Mouse (Mus musculus) embryonic facial prominence, embryonic 10.5 days (tissue): ENCODE measurements at regions not wholly inside any gene's neighbourhood (a gene's known extent, or its start where the extent isn't known, plus 50 kb on each side); places are given as distances from the start of the nearest gene placed in this dataset.

Experiments
- DNase-seq: peaks from one replicate; pipeline ENCODE4 v3.0.0-alpha.2; 2017; ENCODE audit warnings: low spot score
- H3K27ac ChIP-seq: fragments of 300-500 bp; sonication (generic); replicated peaks from 2 replicates; pipeline ENCODE4 v1.5.1; 2016; ENCODE audit warnings: mild to moderate bottlenecking
- H3K27me3 ChIP-seq: fragments of 300-500 bp; sonication (generic); replicated peaks from 2 replicates; pipeline ENCODE4 v1.6.1; 2016; ENCODE audit warnings: low read depth, mild to moderate bottlenecking; ENCODE audit not compliant: poor library complexity, severe bottlenecking
- H3K36me3 ChIP-seq: fragments of 300-500 bp; sonication (generic); replicated peaks from 2 replicates; pipeline ENCODE4 v1.6.1; 2016; ENCODE audit warnings: mild to moderate bottlenecking, moderate library complexity
- H3K4me1 ChIP-seq: fragments of 300-500 bp; sonication (generic); 2 replicates; pipeline ENCODE4 v1.6.1; 2016
- H3K4me3 ChIP-seq: fragments of 300-500 bp; sonication (generic); 2 replicates; pipeline ENCODE4 v1.5.1; 2016; ENCODE audit warnings: mild to moderate bottlenecking, moderate library complexity
- H3K9me3 ChIP-seq: fragments of 300-500 bp; sonication (generic); 2 replicates; pipeline ENCODE4 v1.6.1; 2016; ENCODE audit warnings: mild to moderate bottlenecking
- WGBS: fragments of 180-500 bp; shearing (Covaris S2); methylation state at CpG from one replicate; pipeline ENCODE4 v1.1.7; 2016; 5-methylcytosine and 5-hydroxymethylcytosine counted together

DNA sequence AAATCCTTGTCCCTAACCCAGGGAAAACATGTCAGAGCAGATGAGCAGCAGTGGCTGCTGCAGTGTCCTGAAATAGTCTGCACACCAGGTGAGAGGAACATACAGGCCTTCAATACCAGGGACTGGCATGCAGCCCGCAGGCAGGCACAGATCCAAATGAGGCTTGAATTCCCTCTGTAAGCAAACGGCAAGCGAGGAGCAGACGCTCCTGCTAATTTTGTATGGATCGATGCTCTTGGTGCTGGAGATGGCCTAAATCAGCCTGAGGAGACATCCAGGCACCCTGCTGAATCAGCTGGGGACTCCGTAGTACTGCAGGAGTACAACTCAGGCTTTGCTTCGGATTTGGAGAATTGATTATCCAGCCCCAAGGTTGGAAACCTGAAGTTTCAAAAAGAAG lies 1273.2 kb downstream of the Gsdmc2 start:
- Histone ChIP-seq H3K4me3 (no peak overlapping the region), H3K27ac (no peak overlapping the region), H3K4me1 (no peaks in the 10 kb centered on the region), H3K9me3 (no peaks in the 10 kb centered on the region), H3K36me3 (no peaks in the 10 kb centered on the region), H3K27me3 (no peaks in the 10 kb centered on the region)
- 76% methylated on average over 7 of the region's 7 CpGs for WGBS
- DNase-seq: no peak

GRCm38 (mm10) chr15:62568788-62569713 lies 1275.9 kb downstream of the Gsdmc2 start:
- 76% methylated on average over 7 of the region's 7 CpGs for WGBS

GRCm38 (mm10) chr15:62567431-62567830 lies 1277.5 kb downstream of the Gsdmc2 start:
- H3K36me3 ChIP-seq: no peaks in the 10 kb centered on the region
- peaks cover 5% of the 10 kb centered on the region for H3K4me1 ChIP-seq
- H3K27ac ChIP-seq: no peak overlapping the region
- WGBS: 68% methylated on average over 4 of the region's 4 CpGs
- DNase-seq: no peak
- no peaks in the 10 kb centered on the region for H3K27me3 ChIP-seq
- H3K4me3 ChIP-seq: no peak overlapping the region
- no peaks in the 10 kb centered on the region for H3K9me3 ChIP-seq

More at GRCm38 (mm10) chr15:62568788-62569713, 1275.9 kb downstream of the Gsdmc2 start:
- Histone ChIP-seq H3K27ac (no peak overlapping the region), H3K4me3 (no peak overlapping the region), H3K9me3 (no peaks in the 10 kb centered on the region), H3K4me1 (peaks cover 5% of the 10 kb centered on the region), H3K27me3 (no peaks in the 10 kb centered on the region), H3K36me3 (no peaks in the 10 kb centered on the region)
- no peak for DNase-seq

- Histone ChIP-seq H3K4me1 (peaks cover 5% of the 10 kb centered on the region), H3K27me3 (no peaks in the 10 kb centered on the region), H3K27ac (no peak overlapping the region), H3K9me3 (no peaks in the 10 kb centered on the region), H3K36me3 (no peaks in the 10 kb centered on the region), H3K4me3 (no peak overlapping the region)
- 10% methylated on average over 7 of the region's 7 CpGs for WGBS
- peak; percentile 12 for DNase-seq
These were observed 1278.9 kb downstream of the Gsdmc2 start for GRCm38 (mm10) chr15:62566106-62566511.

- Histone ChIP-seq H3K27me3 (no peaks in the 10 kb centered on the region), H3K9me3 (no peaks in the 10 kb centered on the region), H3K4me1 (no peaks in the 10 kb centered on the region), H3K4me3 (no peak overlapping the region), H3K36me3 (no peaks in the 10 kb centered on the region), H3K27ac (no peak overlapping the region)
- no peak for DNase-seq
- WGBS: 90% methylated on average over 2 of the region's 2 CpGs
These were observed 1311.7 kb downstream of the Gsdmc2 start for GRCm38 (mm10) chr15:62533233-62533632.

GRCm38 (mm10) chr15:62528975-62529374 lies 1316.0 kb downstream of the Gsdmc2 start:
- 80% methylated on average over 3 of the region's 3 CpGs for WGBS
- H3K27me3 ChIP-seq: no peaks in the 10 kb centered on the region

GRCm38 (mm10) chr15:62524628-62525027 lies 1320.3 kb downstream of the Gsdmc2 start:
- WGBS: 67% methylated on average over 2 of the region's 2 CpGs
- H3K4me3 ChIP-seq: no peak overlapping the region
- H3K27me3 ChIP-seq: no peaks in the 10 kb centered on the region
- no peaks in the 10 kb centered on the region for H3K9me3 ChIP-seq
- no peak overlapping the region for H3K27ac ChIP-seq
- no peaks in the 10 kb centered on the region for H3K36me3 ChIP-seq
- DNase-seq: no peak
- H3K4me1 ChIP-seq: no peaks in the 10 kb centered on the region

More at GRCm38 (mm10) chr15:62528975-62529374, 1316.0 kb downstream of the Gsdmc2 start:
- H3K4me3 ChIP-seq: no peak overlapping the region
- no peaks in the 10 kb centered on the region for H3K4me1 ChIP-seq
- H3K27ac ChIP-seq: no peak overlapping the region
- H3K36me3 ChIP-seq: no peaks in the 10 kb centered on the region
- no peaks in the 10 kb centered on the region for H3K9me3 ChIP-seq
- no peak for DNase-seq

- WGBS: 73% methylated on average over 2 of the region's 2 CpGs
These were observed 1320.8 kb downstream of the Gsdmc2 start for GRCm38 (mm10) chr15:62524135-62524534.

GRCm38 (mm10) chr15:62513462-62513861 lies 1331.5 kb downstream of the Gsdmc2 start:
- Histone ChIP-seq H3K4me1 (no peaks in the 10 kb centered on the region), H3K4me3 (no peak overlapping the region), H3K36me3 (no peaks in the 10 kb centered on the region), H3K27me3 (no peaks in the 10 kb centered on the region), H3K9me3 (no peaks in the 10 kb centered on the region), H3K27ac (no peak overlapping the region)
- DNase-seq: no peak
- 83% methylated on average over 1 of the region's 1 CpGs for WGBS

More at GRCm38 (mm10) chr15:62524135-62524534, 1320.8 kb downstream of the Gsdmc2 start:
- Histone ChIP-seq H3K27ac (no peak overlapping the region), H3K36me3 (no peaks in the 10 kb centered on the region), H3K4me3 (no peak overlapping the region), H3K4me1 (no peaks in the 10 kb centered on the region), H3K9me3 (no peaks in the 10 kb centered on the region), H3K27me3 (no peaks in the 10 kb centered on the region)
- DNase-seq: no peak

DNA sequence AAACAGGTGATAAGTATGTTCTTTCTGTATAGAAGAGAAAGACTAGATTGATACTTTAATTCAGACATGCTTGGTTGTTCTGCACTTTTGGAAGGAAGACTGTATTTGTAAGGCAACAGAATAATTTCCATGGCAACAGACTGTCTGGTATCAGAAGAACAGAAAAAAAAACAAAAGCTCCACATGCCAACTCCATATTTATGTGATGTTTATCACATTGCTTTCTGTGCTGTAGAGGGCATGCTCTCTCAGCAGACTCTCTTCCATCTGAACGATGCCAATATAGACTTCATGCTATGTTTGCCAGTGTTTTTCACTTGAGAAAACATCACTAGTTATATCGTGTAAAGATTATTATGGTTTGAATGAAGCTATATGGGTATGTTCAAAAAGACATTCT lies 1333.5 kb downstream of the Gsdmc2 start:
- Histone ChIP-seq H3K27ac (no peak overlapping the region), H3K9me3 (no peaks in the 10 kb centered on the region), H3K4me3 (no peak overlapping the region), H3K27me3 (no peaks in the 10 kb centered on the region), H3K4me1 (no peaks in the 10 kb centered on the region), H3K36me3 (no peaks in the 10 kb centered on the region)
- DNase-seq: no peak
- 91% methylated on average over 2 of the region's 2 CpGs for WGBS

DNA sequence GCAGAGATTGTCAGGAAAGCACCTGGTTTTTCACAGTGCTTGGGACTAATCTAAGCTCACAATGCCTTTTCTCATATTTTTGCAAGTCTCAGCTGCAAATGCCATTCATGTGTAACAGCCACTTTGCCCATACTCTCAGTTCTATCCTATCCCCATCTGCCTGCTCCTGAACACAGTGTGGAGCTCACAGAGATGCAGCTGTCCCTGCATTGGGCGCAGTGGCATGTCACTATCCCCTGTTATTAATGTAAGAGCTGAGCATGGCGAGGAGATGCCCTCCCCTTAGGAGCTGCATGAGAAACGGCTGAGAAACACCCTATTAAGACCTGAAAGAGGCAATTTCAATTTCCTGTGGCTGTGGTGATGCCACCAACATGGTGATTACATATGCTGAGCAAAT lies 1341.1 kb downstream of the Gsdmc2 start:
- no peak overlapping the region for H3K27ac ChIP-seq

GRCm38 (mm10) chr15:62500966-62501365 lies 1344.0 kb downstream of the Gsdmc2 start:
- WGBS: 79% methylated on average over 4 of the region's 4 CpGs

More for the DNA sequence above, 1341.1 kb downstream of the Gsdmc2 start:
- 80% methylated on average over 3 of the region's 3 CpGs for WGBS
- no peak for DNase-seq
- no peaks in the 10 kb centered on the region for H3K36me3 ChIP-seq
- no peaks in the 10 kb centered on the region for H3K27me3 ChIP-seq
- H3K4me3 ChIP-seq: no peak overlapping the region
- H3K9me3 ChIP-seq: no peaks in the 10 kb centered on the region
- peaks cover 5% of the 10 kb centered on the region for H3K4me1 ChIP-seq

DNA sequence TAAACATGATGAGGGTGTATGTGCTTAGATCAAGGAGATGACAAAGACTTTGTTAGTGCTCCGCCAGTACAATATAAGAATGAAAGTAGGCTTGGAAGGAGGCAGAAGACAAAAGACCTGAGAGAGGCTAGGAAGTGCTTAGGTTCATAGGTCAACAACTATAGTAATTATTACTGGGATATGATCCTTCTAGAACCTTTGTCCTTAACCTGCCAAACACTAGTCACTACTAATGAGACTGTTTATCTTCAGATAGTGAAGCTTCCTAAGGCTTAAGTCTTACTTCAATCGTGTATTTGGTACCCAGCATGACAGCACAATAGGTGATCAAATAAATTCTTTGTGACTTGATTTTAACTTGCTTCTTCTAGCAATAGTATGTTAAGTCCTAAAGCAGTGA lies 1344.5 kb downstream of the Gsdmc2 start:
- H3K4me3 ChIP-seq: no peak overlapping the region
- DNase-seq: no peak
- H3K36me3 ChIP-seq: no peaks in the 10 kb centered on the region
- WGBS: 79% methylated on average over 2 of the region's 2 CpGs
- no peaks in the 10 kb centered on the region for H3K9me3 ChIP-seq
- no peak overlapping the region for H3K27ac ChIP-seq
- H3K4me1 ChIP-seq: peaks cover 11% of the 10 kb centered on the region
- no peaks in the 10 kb centered on the region for H3K27me3 ChIP-seq

More at GRCm38 (mm10) chr15:62500966-62501365, 1344.0 kb downstream of the Gsdmc2 start:
- Histone ChIP-seq H3K9me3 (no peaks in the 10 kb centered on the region), H3K27ac (no peak overlapping the region), H3K4me3 (no peak overlapping the region), H3K4me1 (peaks cover 10% of the 10 kb centered on the region), H3K36me3 (no peaks in the 10 kb centered on the region), H3K27me3 (no peaks in the 10 kb centered on the region)
- no peak for DNase-seq
